Mouse (Mus musculus) lung, adult 2 months (tissue): ENCODE results near the gene Gif.

Experiments
- CTCF ChIP-seq: fragments of 200-500 bp; IDR thresholded peaks from 2 replicates; pipeline ENCODE4 v1.5.1; 2011; ENCODE audit warnings: mild to moderate bottlenecking, low read length, control low read depth; ENCODE audit not compliant: insufficient read depth
- POLR2A ChIP-seq: fragments of 200-500 bp; IDR thresholded peaks from 2 replicates; pipeline ENCODE4 v1.6.1; 2011; ENCODE audit warnings: low read depth, mild to moderate bottlenecking, control low read depth, low read length, borderline replicate concordance; ENCODE audit errors: extremely low read depth

DNA sequence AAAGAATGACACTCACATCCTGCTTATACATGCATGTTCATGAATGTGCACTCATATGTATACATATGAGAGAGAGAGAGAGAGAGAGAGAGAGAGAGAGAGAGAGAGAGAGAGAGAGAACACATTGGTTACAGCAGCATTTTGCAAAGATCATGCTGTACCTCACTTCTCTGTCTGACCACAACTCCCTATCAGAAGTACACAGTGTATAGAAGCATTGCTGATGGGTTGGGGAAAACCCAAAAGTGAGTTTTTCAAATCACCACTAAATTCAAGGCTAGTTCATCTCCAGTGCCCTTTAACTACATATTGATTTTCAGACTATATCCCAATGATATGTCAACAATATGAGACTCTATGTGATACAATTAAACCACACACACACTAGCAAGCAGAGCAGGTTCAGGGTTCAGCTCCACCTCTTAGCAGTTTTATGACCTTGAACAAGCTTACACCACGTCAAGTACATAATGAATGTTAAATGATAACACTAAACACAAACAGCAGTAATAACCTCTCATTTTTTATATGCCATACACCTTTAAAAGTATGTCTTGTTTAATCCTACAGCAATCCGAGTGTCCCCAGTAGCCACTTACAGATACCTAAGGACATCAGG is 46.5 kb downstream of the Gif start:
- TF ChIP-seq CTCF (no peak), POLR2A (no peak)
